Mouse (Mus musculus) kidney, postnatal 0 days (tissue): ENCODE results near the gene Zfp600. TPM values are rescaled to one million over a fixed set of nuclear protein-coding genes. Genes with fewer than 3 reads are reported as not detected.
"Not testable (repeated sequence)": the region's sequence is repeated elsewhere in the genome, so short reads cannot be mapped to it uniquely, and the experiment has no call there.

Experiments
- ATAC-seq: fragments of 200-750 bp; cut with Nextera tagmentation; replicated peaks from 2 replicates; pipeline ENCODE4 v1.8.0; 2017; ENCODE audit warnings: low read depth, moderate number of reproducible peaks, moderate TSS enrichment, moderate library complexity; ENCODE audit not compliant: low FRiP score
- DNase-seq: peaks from one replicate; pipeline ENCODE4 v3.0.0-alpha.2; 2016; ENCODE audit warnings: low spot score
- H3K27ac ChIP-seq: fragments of 300-500 bp; sonication (generic); 2 replicates; pipeline ENCODE4 v1.5.1; 2014; ENCODE audit warnings: mild to moderate bottlenecking
- H3K27me3 ChIP-seq: fragments of 300-500 bp; sonication (generic); 2 replicates; pipeline ENCODE4 v1.6.1; 2014; ENCODE audit warnings: low read length, mixed read lengths; ENCODE audit not compliant: insufficient read depth
- H3K36me3 ChIP-seq: fragments of 300-500 bp; sonication (generic); 2 replicates; pipeline ENCODE4 v1.6.1; 2014; ENCODE audit warnings: low read length, mixed read lengths; ENCODE audit not compliant: insufficient read depth
- H3K4me1 ChIP-seq: fragments of 300-500 bp; sonication (generic); replicated peaks from 2 replicates; pipeline ENCODE4 v1.6.1; 2014; ENCODE audit warnings: antibody characterized with exemption, low read length, mixed read lengths; ENCODE audit not compliant: insufficient read depth
- H3K4me2 ChIP-seq: fragments of 300-500 bp; sonication (generic); 2 replicates; pipeline ENCODE4 v1.6.1; 2014; ENCODE audit warnings: mild to moderate bottlenecking, low read length, moderate library complexity, mixed read lengths
- H3K4me3 ChIP-seq: fragments of 300-500 bp; sonication (generic); replicated peaks from 2 replicates; pipeline ENCODE4 v1.5.1; 2014; ENCODE audit warnings: low read depth, low read length
- H3K9ac ChIP-seq: fragments of 300-500 bp; sonication (generic); 2 replicates; pipeline ENCODE4 v1.6.1; 2014; ENCODE audit warnings: low read depth, low read length
- H3K9me3 ChIP-seq: fragments of 300-500 bp; sonication (generic); replicated peaks from 2 replicates; pipeline ENCODE4 v1.6.1; 2016; ENCODE audit warnings: low read length, inconsistent platforms, mixed read lengths
- WGBS: fragments of 180-500 bp; shearing (Covaris S2); extraction: QIAGEN DNeasy Blood & Tissue Kit; methylation state at CpG from one replicate; pipeline ENCODE4 v1.1.7; 2014; 5-methylcytosine and 5-hydroxymethylcytosine counted together
- polyA plus RNA-seq: library from polyadenylated mRNA; unstranded; fragments of >200 nt; fragmentation: Nextera tagmentation; extraction: Ambion mirVana; gene quantifications from 2 replicates; pipeline ENCODE4 v1.2.1, GENCODE M21; 2015

Gene Zfp600
- not detected in 2 replicates for polyA plus RNA-seq

DNA sequence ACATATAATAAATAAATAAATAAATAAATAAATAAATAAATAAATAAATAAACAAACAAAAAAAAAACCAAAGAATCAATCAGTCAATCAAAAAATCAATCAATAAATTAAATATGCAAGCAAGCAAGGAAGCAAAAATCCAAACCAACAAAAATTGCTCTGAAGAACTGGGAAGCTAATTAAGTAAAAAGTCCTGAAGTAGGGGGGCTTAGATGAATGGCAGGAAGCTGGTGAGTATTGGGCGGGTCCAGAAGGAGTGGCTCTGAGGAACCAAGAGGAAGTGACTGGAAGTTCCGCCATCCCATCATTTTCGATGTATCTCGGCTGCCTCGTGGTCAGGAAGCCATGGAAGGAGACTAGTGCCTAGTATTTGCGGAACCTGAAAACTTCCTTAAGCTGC lies at the start of gene Zfp600:
Gene Zfp600, plus strand, starts transcription at position 301 of the 400 bp plus-strand sequence.
- not testable (repeated sequence) for H3K27me3 ChIP-seq, H3K9me3 ChIP-seq, ATAC-seq, H3K4me3 ChIP-seq, H3K27ac ChIP-seq, H3K36me3 ChIP-seq, H3K4me1 ChIP-seq, H3K4me2 ChIP-seq, H3K9ac ChIP-seq, DNase-seq
- no CpG with 5 or more reads among the region's 6 CpGs for WGBS

DNA sequence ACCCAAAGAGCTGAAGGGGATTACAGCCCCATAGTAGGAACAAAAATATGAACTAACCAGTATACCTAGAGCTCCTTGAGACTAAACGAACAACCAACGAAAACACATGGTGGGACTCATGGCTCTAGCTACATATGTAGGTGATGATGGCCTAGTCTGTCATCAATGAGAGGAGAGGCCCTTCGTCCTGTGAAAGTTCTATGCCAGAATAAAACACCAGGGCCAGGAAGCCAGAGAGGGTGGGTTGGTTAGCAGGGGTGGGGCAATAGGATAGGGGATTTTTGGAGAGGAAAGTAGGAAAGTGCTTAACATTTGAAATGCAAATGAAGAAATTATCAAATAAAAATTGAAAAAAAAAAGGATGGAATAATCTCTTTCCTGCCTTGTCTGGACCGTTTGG lies 6.3 kb downstream of the Zfp600 start:
- not testable (repeated sequence) for DNase-seq
- 94% methylated on average over 2 of the region's 4 CpGs for WGBS

DNA sequence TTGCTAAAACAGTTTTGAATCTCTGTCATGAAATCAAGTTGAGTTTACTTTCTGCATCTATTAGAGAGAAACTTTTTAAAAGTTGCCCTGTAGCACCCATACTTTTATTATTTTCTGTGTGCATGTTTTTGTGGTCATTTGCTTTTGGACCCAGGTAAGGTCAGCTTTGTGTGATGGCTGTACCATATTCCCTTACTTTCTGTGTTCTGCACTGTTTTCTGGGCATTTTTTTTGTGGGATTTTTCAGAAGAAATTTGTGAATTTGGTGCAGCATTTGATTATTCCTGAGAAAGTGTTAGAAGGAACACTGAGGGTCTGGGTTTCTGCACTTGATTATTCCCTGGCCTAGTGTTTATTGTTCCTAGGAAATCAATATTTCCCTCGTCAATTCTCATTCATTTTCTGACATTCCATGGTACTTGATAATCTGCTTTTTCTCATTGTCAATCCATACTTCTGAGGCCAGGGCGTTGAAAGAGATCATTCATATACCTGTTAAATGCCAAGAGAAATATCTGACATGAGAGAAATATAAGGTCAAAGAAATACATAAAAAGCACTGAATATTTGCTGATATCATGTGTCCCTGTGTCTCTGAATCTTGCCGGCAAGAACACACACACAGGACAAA lies 10.7 kb downstream of the Zfp600 start:
- ATAC-seq = peak; percentile 30; the same call in 1 of the 2 replicates
- not testable (repeated sequence) for H3K27me3 ChIP-seq, H3K9me3 ChIP-seq, H3K4me2 ChIP-seq, H3K4me1 ChIP-seq, DNase-seq, H3K36me3 ChIP-seq, H3K4me3 ChIP-seq, H3K9ac ChIP-seq, H3K27ac ChIP-seq
- WGBS = 80% methylated on average over 3 of the region's 3 CpGs

More for the DNA sequence above, 6.3 kb downstream of the Zfp600 start:
- not testable (repeated sequence) for H3K36me3 ChIP-seq, H3K4me3 ChIP-seq, H3K9ac ChIP-seq, H3K4me1 ChIP-seq, ATAC-seq, H3K27ac ChIP-seq, H3K4me2 ChIP-seq, H3K9me3 ChIP-seq, H3K27me3 ChIP-seq

DNA sequence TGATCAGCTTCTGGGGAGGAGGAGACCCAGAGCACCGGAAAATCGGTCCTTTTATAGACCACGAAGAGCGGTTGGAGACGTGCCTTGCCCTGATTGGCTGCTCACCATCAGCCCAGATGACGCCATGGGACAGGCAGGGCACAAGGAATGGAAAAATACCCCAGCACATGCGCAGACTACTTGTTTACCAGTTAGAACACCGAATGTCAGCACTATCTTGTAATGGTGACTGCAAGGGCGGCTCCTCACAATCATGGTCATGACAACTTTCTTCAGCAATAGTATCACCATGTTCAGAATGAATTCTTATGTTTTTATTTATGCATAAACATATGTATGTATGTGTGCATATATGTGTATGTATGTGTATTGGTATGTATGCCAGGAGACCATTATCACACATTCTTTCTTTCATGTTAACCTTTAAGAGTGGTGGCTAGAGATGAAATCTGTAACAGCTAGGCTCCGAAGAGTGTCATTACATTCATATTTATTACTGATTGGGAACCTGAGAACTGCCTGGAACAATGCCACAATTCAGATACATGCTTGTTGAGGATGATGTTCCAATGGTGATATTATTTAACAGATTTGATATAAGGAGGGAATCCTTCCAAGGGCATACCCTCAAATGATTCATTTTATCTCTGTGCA lies 11.4 kb downstream of the Zfp600 start:
- whole genome bisulfite sequencing = 84% methylated on average over 10 of the region's 10 CpGs
- H3K27me3 ChIP-seq, H3K4me1 ChIP-seq: not testable (repeated sequence)

DNA sequence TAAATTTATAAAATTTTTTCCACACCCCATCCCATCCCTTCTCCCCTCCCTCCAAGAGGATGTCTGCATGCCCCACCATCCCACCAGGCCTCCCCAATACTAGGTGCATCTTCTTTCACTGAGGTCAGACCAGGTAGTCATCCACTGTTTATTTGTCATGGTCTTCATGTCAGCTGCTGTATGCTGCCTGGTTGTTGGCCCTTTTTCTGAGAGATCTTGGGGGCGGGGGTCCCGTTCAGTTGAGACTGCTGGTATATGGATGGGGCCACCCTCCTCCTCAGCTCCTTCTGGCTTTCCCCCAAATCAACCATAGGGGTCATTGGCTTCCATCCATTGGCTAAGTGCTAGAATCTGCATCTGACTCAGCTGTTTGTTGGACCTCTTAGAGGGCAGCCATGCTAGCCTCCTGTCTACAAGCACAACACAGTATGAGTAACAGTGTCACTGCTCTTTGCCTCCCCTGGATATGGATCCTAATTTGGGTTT lies 12.1 kb downstream of the Zfp600 start:
- not testable (repeated sequence) for DNase-seq, H3K4me3 ChIP-seq, H3K4me1 ChIP-seq, H3K27me3 ChIP-seq, H3K9ac ChIP-seq, H3K9me3 ChIP-seq, H3K4me2 ChIP-seq, H3K27ac ChIP-seq, H3K36me3 ChIP-seq
- no CpG with 5 or more reads among the region's 2 CpGs for WGBS
- peak; percentile 67 for ATAC-seq

More for the DNA sequence above, 11.4 kb downstream of the Zfp600 start:
- H3K36me3 ChIP-seq, H3K4me2 ChIP-seq, H3K9me3 ChIP-seq, H3K4me3 ChIP-seq, H3K9ac ChIP-seq, H3K27ac ChIP-seq: not testable (repeated sequence)
- ATAC-seq (0 out of 2 replicates have a peak, but pooled peaks have one; percentile 55), DNase-seq (peak; percentile 7)

DNA sequence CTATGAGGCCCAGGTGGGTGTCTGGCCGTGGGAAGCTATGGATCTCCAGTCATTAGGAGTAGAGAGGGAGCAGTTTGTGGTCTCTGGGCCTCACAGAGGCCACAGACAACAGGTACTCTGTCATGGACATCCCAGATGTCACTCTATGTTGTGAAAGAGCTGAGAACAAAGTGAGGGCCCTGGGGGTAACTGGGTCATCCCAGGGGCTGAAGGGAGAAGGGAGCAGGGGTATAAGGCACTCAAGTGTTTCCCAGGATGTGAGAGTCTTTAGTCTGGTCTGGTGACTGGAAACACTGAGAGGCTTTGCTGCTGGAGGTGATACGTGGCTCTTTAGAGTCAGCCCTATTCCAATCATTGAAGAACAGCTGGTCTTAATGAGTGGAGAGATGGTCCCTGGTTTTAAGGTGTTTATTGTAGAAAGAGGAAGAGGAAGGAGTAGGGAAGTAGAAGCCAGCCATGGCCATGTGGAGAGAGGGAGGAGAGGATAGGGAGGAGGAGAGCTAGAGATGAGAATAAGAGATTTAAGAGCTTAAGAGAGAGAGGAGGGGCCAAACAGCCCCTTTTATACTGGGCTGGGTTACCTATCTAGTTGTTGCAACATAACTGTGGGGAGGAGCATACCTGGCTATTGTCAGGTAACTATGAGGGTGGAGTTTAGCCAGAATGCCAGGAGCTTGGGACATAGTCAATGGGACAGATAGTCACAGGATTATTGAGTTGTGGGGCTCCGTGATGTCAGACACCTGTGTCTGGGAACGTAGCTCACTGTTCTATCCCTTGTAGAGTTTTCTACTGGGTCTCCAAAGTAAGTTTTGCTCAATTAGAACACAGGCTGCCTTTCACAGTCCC lies 17.0 kb downstream of the Zfp600 start:
- not testable (repeated sequence) for H3K36me3 ChIP-seq, DNase-seq, H3K9ac ChIP-seq, H3K4me1 ChIP-seq, H3K27me3 ChIP-seq, H3K27ac ChIP-seq, H3K9me3 ChIP-seq, H3K4me3 ChIP-seq, H3K4me2 ChIP-seq
- peak; percentile 77 for ATAC-seq
- 53% methylated on average over 3 of the region's 4 CpGs for WGBS

DNA sequence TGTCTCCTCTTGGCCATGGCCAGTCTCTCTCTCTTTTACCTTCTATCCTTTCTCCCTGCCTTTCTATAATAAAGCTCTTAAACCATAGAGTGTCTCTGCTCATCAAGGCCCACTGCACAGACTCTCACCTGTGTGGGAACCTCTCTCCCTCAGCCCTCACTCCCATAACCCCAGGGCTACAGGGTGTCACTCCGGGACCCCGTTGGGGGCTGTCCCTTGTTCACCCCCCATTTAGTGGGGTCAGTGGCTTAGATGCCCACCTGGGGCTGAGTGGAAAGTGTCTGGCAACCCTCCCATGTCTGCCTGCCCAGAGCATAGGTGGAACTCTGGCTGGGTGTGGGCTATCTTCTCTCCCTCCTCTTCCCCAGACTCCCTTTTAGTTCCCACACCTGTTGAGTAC lies 47.7 kb downstream of the Zfp600 start:
- not testable (repeated sequence) for H3K27me3 ChIP-seq, H3K4me3 ChIP-seq, DNase-seq, ATAC-seq, H3K36me3 ChIP-seq, H3K9me3 ChIP-seq, H3K4me1 ChIP-seq, H3K9ac ChIP-seq, H3K27ac ChIP-seq, H3K4me2 ChIP-seq
- WGBS = 79% methylated on average over 2 of the region's 2 CpGs

DNA sequence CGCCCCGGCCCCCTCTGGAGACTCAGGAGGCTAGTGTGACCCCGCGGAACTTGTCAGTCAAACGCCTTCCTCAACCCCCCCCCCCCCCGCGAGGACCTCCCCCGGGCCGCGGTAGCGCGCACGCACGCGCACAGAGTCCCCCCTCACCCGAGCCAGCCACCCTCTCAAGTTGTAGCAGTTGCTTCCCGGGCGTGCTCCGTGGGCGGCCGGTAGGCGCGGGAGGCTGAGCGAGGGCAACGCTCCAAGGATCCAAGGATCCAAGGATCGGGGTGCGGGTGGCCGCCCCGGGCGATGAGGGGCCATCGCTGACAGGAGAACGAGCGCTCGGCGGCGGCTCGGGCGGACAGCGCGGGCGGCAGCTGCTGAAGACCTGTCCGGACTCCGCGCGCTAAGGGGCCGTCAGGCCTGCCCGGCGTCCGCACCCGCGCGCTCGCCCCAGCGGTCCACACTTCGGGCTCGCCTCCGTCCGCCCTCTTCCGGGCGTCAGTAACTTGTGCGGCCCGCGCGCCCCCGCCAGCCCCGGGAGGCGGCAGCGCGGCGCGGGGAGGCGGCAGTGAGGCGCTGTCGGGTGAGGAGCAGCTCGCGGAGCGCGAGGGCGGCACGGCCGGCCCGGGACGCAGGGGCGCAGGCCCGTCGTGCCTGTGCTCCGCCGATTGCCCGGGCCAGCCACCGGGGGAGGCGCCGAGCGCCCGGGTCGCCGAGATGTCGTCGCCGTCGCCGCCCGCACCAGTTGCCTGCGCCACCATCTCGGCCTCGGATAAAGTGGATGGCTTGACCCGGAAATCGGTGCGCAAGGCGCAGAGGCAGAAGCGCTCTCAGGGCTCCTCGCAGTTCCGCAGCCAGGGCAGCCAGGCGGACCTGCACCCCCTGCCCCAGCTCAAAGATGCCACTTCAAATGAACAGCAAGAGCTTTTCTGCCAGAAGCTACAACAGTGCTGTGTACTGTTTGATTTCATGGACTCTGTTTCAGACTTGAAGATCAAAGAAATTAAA lies 82.9 kb downstream of the Zfp600 start:
- H3K4me3 ChIP-seq, DNase-seq, H3K9ac ChIP-seq, H3K9me3 ChIP-seq, H3K36me3 ChIP-seq, H3K27ac ChIP-seq, H3K4me2 ChIP-seq, H3K27me3 ChIP-seq, H3K4me1 ChIP-seq: not testable (repeated sequence)
- ATAC-seq = peak; percentile 91
- 2% methylated on average over 18 of the region's 113 CpGs for WGBS
